Mouse (Mus musculus) limb, embryonic 15.5 days (tissue): ENCODE data around the gene Rps27l. TPM values are rescaled to one million over a fixed set of nuclear protein-coding genes. Genes with fewer than 3 reads are reported as not detected.

Experiments used
- ATAC-seq: fragments of 200-750 bp; cut with Nextera tagmentation; 2 replicates; pipeline ENCODE4 v1.8.0; 2017; ENCODE audit warnings: low read depth, moderate TSS enrichment; ENCODE audit not compliant: insufficient number of reproducible peaks, low FRiP score, low TSS enrichment
- H3K27ac ChIP-seq: fragments of 300-500 bp; sonication (generic); 2 replicates; pipeline ENCODE4 v1.5.1; 2015; ENCODE audit warnings: moderate library complexity, mild to moderate bottlenecking, inconsistent platforms
- H3K27me3 ChIP-seq: fragments of 300-500 bp; sonication (generic); 2 replicates; pipeline ENCODE4 v1.6.1; 2015; ENCODE audit warnings: inconsistent platforms
- H3K36me3 ChIP-seq: fragments of 300-500 bp; sonication (generic); 2 replicates; pipeline ENCODE4 v1.6.1; 2015; ENCODE audit warnings: inconsistent platforms
- H3K4me1 ChIP-seq: fragments of 300-500 bp; sonication (generic); 2 replicates; pipeline ENCODE4 v1.6.1; 2015; ENCODE audit warnings: inconsistent platforms
- H3K4me2 ChIP-seq: fragments of 300-500 bp; sonication (generic); 2 replicates; pipeline ENCODE4 v1.6.1; 2015; ENCODE audit warnings: mild to moderate bottlenecking, inconsistent platforms
- H3K4me3 ChIP-seq: fragments of 300-500 bp; sonication (generic); 2 replicates; pipeline ENCODE4 v1.5.1; 2015; ENCODE audit warnings: mild to moderate bottlenecking, inconsistent platforms
- H3K9ac ChIP-seq: fragments of 300-500 bp; sonication (generic); 2 replicates; pipeline ENCODE4 v1.6.1; 2015; ENCODE audit warnings: inconsistent platforms
- H3K9me3 ChIP-seq: fragments of 300-500 bp; sonication (generic); 2 replicates; pipeline ENCODE4 v1.6.1; 2016; ENCODE audit warnings: inconsistent platforms
- WGBS: fragments of 180-500 bp; shearing (Covaris S2); methylation state at CpG from one replicate; pipeline ENCODE4 v1.1.7; 2015; 5-methylcytosine and 5-hydroxymethylcytosine counted together
- polyA plus RNA-seq: library from polyadenylated mRNA; unstranded; fragments of >200 nt; fragmentation: Nextera tagmentation; extraction: Ambion mirVana; gene quantifications from 2 replicates; pipeline ENCODE4 v1.2.1, GENCODE M21; 2015

Rps27l gene
- polyA plus RNA-seq, 1 experiment from 2014 or later, result 601 TPM

- WGBS, result 97% methylated on average over 1 of the region's 1 CpGs
- H3K9me3 ChIP-seq, result no peaks in the 10 kb centered on the region
- H3K27ac ChIP-seq, result no peak overlapping the region
- no peak overlapping the region for H3K4me2 ChIP-seq
- ATAC-seq, result no peak
- peaks cover 8% of the 10 kb centered on the region; the same call in 1 of the 2 replicates for H3K4me1 ChIP-seq
- no peaks in the 10 kb centered on the region for H3K27me3 ChIP-seq
- no peaks in the 10 kb centered on the region for H3K36me3 ChIP-seq
- no peak overlapping the region for H3K4me3 ChIP-seq
- H3K9ac ChIP-seq, result no peak overlapping the region
These were observed 23.8 kb upstream of the Rps27l start for GRCm38 (mm10) chr9:66922076-66922475.

- Histone ChIP-seq H3K9ac (no peak overlapping the region), H3K9me3 (no peaks in the 10 kb centered on the region), H3K27me3 (no peaks in the 10 kb centered on the region), H3K4me2 (no peak overlapping the region), H3K4me1 (no peaks in the 10 kb centered on the region), H3K4me3 (no peak overlapping the region), H3K27ac (no peak overlapping the region), H3K36me3 (no peaks in the 10 kb centered on the region)
- ATAC-seq, result no peak
- 69% methylated on average over 3 of the region's 3 CpGs for WGBS
These were observed 20.0 kb upstream of the Rps27l start for GRCm38 (mm10) chr9:66925853-66926252.

- Histone ChIP-seq H3K4me1 (no peaks in the 10 kb centered on the region), H3K9me3 (no peaks in the 10 kb centered on the region), H3K4me3 (no peak overlapping the region), H3K4me2 (no peak overlapping the region), H3K36me3 (no peaks in the 10 kb centered on the region), H3K9ac (no peak overlapping the region), H3K27me3 (no peaks in the 10 kb centered on the region), H3K27ac (no peak overlapping the region)
- 73% methylated on average over 8 of the region's 8 CpGs for WGBS
- no peak; the same call in 1 of the 2 replicates for ATAC-seq
These were observed 18.0 kb upstream of the Rps27l start for GRCm38 (mm10) chr9:66927696-66928402.

- Histone ChIP-seq H3K4me1 (no peaks in the 10 kb centered on the region), H3K36me3 (no peaks in the 10 kb centered on the region), H3K4me3 (no peak overlapping the region), H3K9ac (no peak overlapping the region), H3K4me2 (no peak overlapping the region), H3K27ac (no peak overlapping the region), H3K27me3 (no peaks in the 10 kb centered on the region), H3K9me3 (no peaks in the 10 kb centered on the region)
- ATAC-seq, result no peak
- WGBS, result 54% methylated on average over 7 of the region's 7 CpGs
These were observed 15.5 kb upstream of the Rps27l start for GRCm38 (mm10) chr9:66930351-66930750.

GRCm38 (mm10) chr9:66933869-66934808, 11.7 kb upstream of the Rps27l start:
- no peak for ATAC-seq
- 73% methylated on average over 19 of the region's 19 CpGs for WGBS

GRCm38 (mm10) chr9:66937507-66937906, 8.4 kb upstream of the Rps27l start:
- Histone ChIP-seq H3K4me3 (no peak overlapping the region), H3K36me3 (no peaks in the 10 kb centered on the region), H3K27ac (no peak overlapping the region), H3K27me3 (no peaks in the 10 kb centered on the region), H3K4me1 (0 out of 2 replicates have a peak, but pooled peaks cover 5% of the 10 kb centered on the region), H3K9me3 (no peaks in the 10 kb centered on the region), H3K4me2 (no peak overlapping the region), H3K9ac (no peak overlapping the region)
- no peak for ATAC-seq
- 36% methylated on average over 8 of the region's 8 CpGs for WGBS

More at GRCm38 (mm10) chr9:66933869-66934808, 11.7 kb upstream of the Rps27l start:
- Histone ChIP-seq H3K4me2 (no peak overlapping the region), H3K36me3 (no peaks in the 10 kb centered on the region), H3K27ac (no peak overlapping the region), H3K4me3 (no peak overlapping the region), H3K9me3 (no peaks in the 10 kb centered on the region), H3K9ac (no peak overlapping the region), H3K4me1 (no peaks in the 10 kb centered on the region), H3K27me3 (no peaks in the 10 kb centered on the region)

- H3K9me3 ChIP-seq, result no peaks in the 10 kb centered on the region
- H3K4me2 ChIP-seq, result no peak overlapping the region
- WGBS, result 9% methylated on average over 4 of the region's 4 CpGs
- no peaks in the 10 kb centered on the region for H3K36me3 ChIP-seq
- no peak for ATAC-seq
- no peaks in the 10 kb centered on the region for H3K27me3 ChIP-seq
- no peak overlapping the region for H3K9ac ChIP-seq
- H3K4me1 ChIP-seq, result 0 out of 2 replicates have a peak, but pooled peaks cover 5% of the 10 kb centered on the region
- no peak overlapping the region for H3K4me3 ChIP-seq
- no peak overlapping the region for H3K27ac ChIP-seq
These were observed 7.0 kb upstream of the Rps27l start for GRCm38 (mm10) chr9:66938836-66939235.

GRCm38 (mm10) chr9:66945161-66945560, 725 bp upstream of the Rps27l start:
- WGBS, result 12% methylated on average over 4 of the region's 4 CpGs

GRCm38 (mm10) chr9:66948536-66948935, 2.6 kb downstream of the Rps27l start:
- Histone ChIP-seq H3K4me2 (no peak overlapping the region), H3K9me3 (no peaks in the 10 kb centered on the region), H3K36me3 (peaks cover 9% of the 10 kb centered on the region), H3K27ac (no peak overlapping the region), H3K4me1 (peaks cover 8% of the 10 kb centered on the region; the same call in 1 of the 2 replicates), H3K27me3 (no peaks in the 10 kb centered on the region), H3K9ac (no peak overlapping the region), H3K4me3 (no peak overlapping the region)
- ATAC-seq, result no peak
- WGBS, result 90% methylated on average over 2 of the region's 2 CpGs

More at GRCm38 (mm10) chr9:66945161-66945560, 725 bp upstream of the Rps27l start:
- peak overlapping the region; percentile 49 for H3K4me2 ChIP-seq
- H3K9ac ChIP-seq, result peak overlapping the region; percentile 87
- ATAC-seq, result no peak
- peaks cover 13% of the 10 kb centered on the region; the same call in 1 of the 2 replicates for H3K4me1 ChIP-seq
- H3K27me3 ChIP-seq, result no peaks in the 10 kb centered on the region
- peak overlapping the region; percentile 66 for H3K4me3 ChIP-seq
- peaks cover 9% of the 10 kb centered on the region for H3K36me3 ChIP-seq
- peak overlapping the region; percentile 96 for H3K27ac ChIP-seq
- no peaks in the 10 kb centered on the region for H3K9me3 ChIP-seq

GRCm38 (mm10) chr9:66952321-66952720, 6.4 kb downstream of the Rps27l start:
- 0 out of 2 replicates have a peak, but pooled peaks cover 1% of the 10 kb centered on the region for H3K4me1 ChIP-seq
- H3K27me3 ChIP-seq, result no peaks in the 10 kb centered on the region
- H3K4me3 ChIP-seq, result no peak overlapping the region
- H3K36me3 ChIP-seq, result peaks cover 9% of the 10 kb centered on the region
- ATAC-seq, result no peak
- H3K9me3 ChIP-seq, result no peaks in the 10 kb centered on the region
- WGBS, result 75% methylated on average over 8 of the region's 8 CpGs
- H3K4me2 ChIP-seq, result no peak overlapping the region
- no peak overlapping the region for H3K9ac ChIP-seq
- H3K27ac ChIP-seq, result no peak overlapping the region

GRCm38 (mm10) chr9:66952886-66953285, 7.0 kb downstream of the Rps27l start:
- ATAC-seq, result no peak
- WGBS, result 62% methylated on average over 2 of the region's 2 CpGs
- H3K27ac ChIP-seq, result no peak overlapping the region
- H3K4me1 ChIP-seq, result 0 out of 2 replicates have a peak, but pooled peaks cover 2% of the 10 kb centered on the region
- no peak overlapping the region for H3K4me2 ChIP-seq
- H3K4me3 ChIP-seq, result no peak overlapping the region
- no peaks in the 10 kb centered on the region for H3K9me3 ChIP-seq
- no peaks in the 10 kb centered on the region for H3K27me3 ChIP-seq
- peaks cover 9% of the 10 kb centered on the region for H3K36me3 ChIP-seq
- no peak overlapping the region for H3K9ac ChIP-seq

- Histone ChIP-seq H3K9me3 (no peaks in the 10 kb centered on the region), H3K27me3 (no peaks in the 10 kb centered on the region), H3K36me3 (no peaks in the 10 kb centered on the region), H3K4me2 (no peak overlapping the region), H3K9ac (no peak overlapping the region), H3K4me3 (no peak overlapping the region), H3K27ac (no peak overlapping the region), H3K4me1 (0 out of 2 replicates have a peak, but pooled peaks cover 2% of the 10 kb centered on the region)
- no peak for ATAC-seq
- WGBS, result 90% methylated on average over 3 of the region's 3 CpGs
These were observed 11.6 kb downstream of the Rps27l start for GRCm38 (mm10) chr9:66957451-66957850.
